In genomic region chr17:27004903-27005485, GRCm38 (mm10) we compare ENCODE assay signal across 18 mouse cellular contexts. TPM values are rescaled to one million over a fixed set of nuclear protein-coding genes. Genes with fewer than 3 reads are reported as not detected.
DNase-seq lines count a peak whose midpoint lies in the region; ATAC-seq and TF ChIP-seq lines count a peak whose summit lies in the region.
"Had no signal": no experiment of that assay in that cellular context is flagged by ENCODE, and none has a peak within 500 bp of the region (broad histone marks: within the 10 kb centered on the region; RNA-seq: fewer than 3 reads in every experiment).

No protein-coding gene starts in this region.

- 0 out of 2 replicates have a peak overlapping the region, but pooled peaks have one; percentile 9 for H3K4me2 ChIP-seq in heart, embryonic 11.5 days
- no peak overlapping the region for H3K4me2 ChIP-seq in lung, embryonic 14.5 days
- H3K4me2 ChIP-seq in lung, postnatal 0 days (replicated peaks; ENCODE audit: low read depth, low read length) = no peak overlapping the region
- H3K4me2 ChIP-seq: embryonic facial prominence, embryonic 15.5 days; liver, embryonic 11.5 days; midbrain, embryonic 12.5 days; neural tube, embryonic 12.5 days had no signal

- no peak for TF ChIP-seq RAD21 in MEL (IDR thresholded peaks at IDR 0.05; ENCODE audit: low read depth, low read length)

- no peaks in the 10 kb centered on the region for H3K4me1 ChIP-seq in heart, embryonic 11.5 days (ENCODE audit: control insufficient read depth, insufficient read depth, low read length)
- no peaks in the 10 kb centered on the region for H3K4me1 ChIP-seq in lung, embryonic 14.5 days (ENCODE audit: insufficient read depth)
- no peaks in the 10 kb centered on the region for H3K4me1 ChIP-seq in lung, postnatal 0 days (ENCODE audit: insufficient read depth, low read depth, low read length)
- peaks cover 0 to 8% of the 10 kb centered on the region in 2 experiments; a peak in 2 of 4 replicates for H3K4me1 ChIP-seq in MEL (ENCODE audit: control insufficient read depth in 1 of 2, insufficient read depth in 2 of 2, low read length in 2 of 2)
- H3K4me1 ChIP-seq: embryonic facial prominence, embryonic 15.5 days; midbrain, embryonic 12.5 days; neural tube, embryonic 12.5 days had no signal

- H3K9ac ChIP-seq in heart, embryonic 11.5 days (ENCODE audit: low read depth, low read length) = no peak overlapping the region
- H3K9ac ChIP-seq in lung, embryonic 14.5 days = no peak overlapping the region
- H3K9ac ChIP-seq in lung, postnatal 0 days (replicated peaks; ENCODE audit: low read depth) = no peak overlapping the region
- H3K9ac ChIP-seq in MEL (ENCODE audit: control insufficient read depth, low read depth, low read length, poor library complexity, severe bottlenecking) = peak overlapping the region; percentile 57; the same call in 1 of the 2 replicates
- H3K9ac ChIP-seq: embryonic facial prominence, embryonic 15.5 days; midbrain, embryonic 12.5 days; neural tube, embryonic 12.5 days had no signal

- H3K36me3 ChIP-seq in heart, embryonic 11.5 days (ENCODE audit: control insufficient read depth, insufficient read depth, low read length) = no peaks in the 10 kb centered on the region
- no peaks in the 10 kb centered on the region for H3K36me3 ChIP-seq in lung, embryonic 14.5 days (ENCODE audit: insufficient read depth)
- H3K36me3 ChIP-seq in lung, postnatal 0 days (ENCODE audit: insufficient read depth, low read length) = no peaks in the 10 kb centered on the region
- H3K36me3 ChIP-seq in MEL (ENCODE audit: control insufficient read depth in 1 of 2, insufficient read depth in 2 of 2, low read length in 2 of 2) = peaks cover 0 to 7% of the 10 kb centered on the region in 2 experiments; a peak in 2 of 4 replicates
- no peaks in the 10 kb centered on the region for H3K36me3 ChIP-seq in macrophage (ENCODE audit: inconsistent target)
- H3K36me3 ChIP-seq: embryonic facial prominence, embryonic 15.5 days; midbrain, embryonic 12.5 days had no signal

- H3K79me2 ChIP-seq in MEL (ENCODE audit: control insufficient read depth, insufficient read depth, low read length, poor library complexity) (no peaks in the 10 kb centered on the region), macrophage (ENCODE audit: inconsistent target) (no peaks in the 10 kb centered on the region)

- DNase-seq in heart, postnatal 4 days = no peak
- DNase-seq in lung, embryonic 14.5 days = peak; percentile 20
- no peak for DNase-seq in lung, postnatal 0 days (ENCODE audit: low spot score)
- DNase-seq in MEL (ENCODE audit: low read depth, low spot score) = no peak
- DNase-seq in frontal cortex, postnatal 25 days (ENCODE audit: low spot score in 2 of 2) = no peak
- DNase-seq in gastrocnemius, postnatal 14 days = no peak
- DNase-seq: cerebellum, adult 11 months; right cerebral cortex, adult 18-20 months had no signal

- no peak overlapping the region for H3K4me3 ChIP-seq in heart, embryonic 11.5 days (ENCODE audit: low read depth, low read length)
- H3K4me3 ChIP-seq in lung, embryonic 14.5 days (ENCODE audit: low read depth, low read length) = no peak overlapping the region
- no peak overlapping the region for H3K4me3 ChIP-seq in lung, postnatal 0 days (ENCODE audit: low read depth, low read length)
- H3K4me3 ChIP-seq in MEL (ENCODE audit: control insufficient read depth in 1 of 2, insufficient read depth in 1 of 2, low read depth in 2 of 2, low read length in 2 of 2) (no peak overlapping the region; a peak in 1 of 4 replicates), macrophage (ENCODE audit: inconsistent target) (no peak overlapping the region)
- H3K4me3 ChIP-seq: embryonic facial prominence, embryonic 15.5 days; gastrocnemius, adult 2 months; midbrain, embryonic 12.5 days; neural tube, embryonic 12.5 days had no signal

- no peak for ATAC-seq in heart, embryonic 11.5 days (replicated peaks; ENCODE audit: insufficient number of reproducible peaks, low FRiP score, low TSS enrichment)
- no peak for ATAC-seq in lung, embryonic 14.5 days (ENCODE audit: insufficient read depth)
- ATAC-seq in lung, postnatal 0 days = no peak
- ATAC-seq: activated CD4-positive, CD25-positive, alpha-beta regulatory T cell, adult 4 months; hindbrain, embryonic 16.5 days; intestine, postnatal 0 days had no signal

- no peak for TF ChIP-seq POLR2A in MEL (IDR thresholded peaks at IDR 0.05; ENCODE audit: control insufficient read depth in 1 of 2, insufficient read depth in 1 of 2, low read depth in 1 of 2, low read length in 2 of 2, poor library complexity in 1 of 2)

- TF ChIP-seq EP300 in lung, postnatal 0 days (IDR thresholded peaks at IDR 0.05) = no peak
- no peak for TF ChIP-seq EP300 in MEL (IDR thresholded peaks at IDR 0.05; ENCODE audit: low read depth in 1 of 2, low read length in 2 of 2)

- intact Hi-C loops in gastrocnemius, postnatal 14 days (cut with DNase I; ENCODE audit: low total_unique reads) = no loop called here

- no peak overlapping the region for H3K27ac ChIP-seq in heart, embryonic 11.5 days (ENCODE audit: low read depth, low read length)
- no peak overlapping the region for H3K27ac ChIP-seq in lung, embryonic 14.5 days (ENCODE audit: low read depth)
- no peak overlapping the region for H3K27ac ChIP-seq in lung, postnatal 0 days (ENCODE audit: low read length)
- H3K27ac ChIP-seq in MEL (ENCODE audit: control insufficient read depth, low read depth, low read length) = no peak overlapping the region; the same call in 1 of the 2 replicates
- H3K27ac ChIP-seq in macrophage = peak overlapping the region; percentile 49
- H3K27ac ChIP-seq: embryonic facial prominence, embryonic 15.5 days; gastrocnemius, adult 2 months; midbrain, embryonic 12.5 days; neural tube, embryonic 12.5 days had no signal

- H3K27me3 ChIP-seq in heart, embryonic 11.5 days (ENCODE audit: control insufficient read depth, insufficient read depth, low read length) = no peaks in the 10 kb centered on the region
- H3K27me3 ChIP-seq in lung, embryonic 14.5 days (ENCODE audit: insufficient read depth, low read length) = no peaks in the 10 kb centered on the region
- H3K27me3 ChIP-seq in lung, postnatal 0 days (replicated peaks; ENCODE audit: insufficient read depth, low read length) = no peaks in the 10 kb centered on the region
- H3K27me3 ChIP-seq in MEL (ENCODE audit: control insufficient read depth in 1 of 2, insufficient read depth in 2 of 2, low read length in 2 of 2) = no peaks in the 10 kb centered on the region
- H3K27me3 ChIP-seq: embryonic facial prominence, embryonic 15.5 days; midbrain, embryonic 12.5 days; neural tube, embryonic 12.5 days had no signal

- WGBS in heart, embryonic 11.5 days (ENCODE audit: insufficient replicate concordance) = 21% methylated on average over 19 of the region's 19 CpGs
- 27% methylated on average over 19 of the region's 19 CpGs for WGBS in lung, embryonic 14.5 days
- WGBS in lung, postnatal 0 days = 37% methylated on average over 19 of the region's 19 CpGs
- WGBS in macrophage (ENCODE audit: missing documents) = 93% methylated on average over 19 of the region's 19 CpGs

- no peak for TF ChIP-seq CTCF in lung, embryonic 14.5 days (IDR thresholded peaks at IDR 0.05; ENCODE audit: low read depth)
- TF ChIP-seq CTCF in lung, postnatal 0 days (IDR thresholded peaks at IDR 0.05) = no peak
- no peak for TF ChIP-seq CTCF in MEL (IDR thresholded peaks at IDR 0.05 in 2 of 3, conservative IDR thresholded peaks at IDR 0.05 in 1 of 3; ENCODE audit: control insufficient read depth in 1 of 3, insufficient read depth in 1 of 3, low read depth in 2 of 3, low read length in 3 of 3, poor library complexity in 1 of 3, severe bottlenecking in 1 of 3)

- no peaks in the 10 kb centered on the region for H3K9me3 ChIP-seq in heart, embryonic 11.5 days (replicated peaks; ENCODE audit: control insufficient read depth, low read length)
- no peaks in the 10 kb centered on the region for H3K9me3 ChIP-seq in lung, embryonic 14.5 days (ENCODE audit: low read depth, low read length)
- no peaks in the 10 kb centered on the region for H3K9me3 ChIP-seq in lung, postnatal 0 days (ENCODE audit: low read length)
- no peaks in the 10 kb centered on the region for H3K9me3 ChIP-seq in MEL (replicated peaks; ENCODE audit: insufficient read depth, low read length)
- H3K9me3 ChIP-seq: embryonic facial prominence, embryonic 15.5 days; midbrain, embryonic 12.5 days; neural tube, embryonic 12.5 days had no signal

RNA-seq across cellular contexts. Expression of gene Bak1, which starts 23.8 kb away (rescaled TPM):
- polyA plus RNA-seq in heart, embryonic 11.5 days (2014; fragmentation: Nextera tagmentation; extraction: Ambion mirVana) = 11.0 and 11.4 TPM in 2 replicates
- total RNA-seq in heart, postnatal 4 days (2021) = 10 to 100 TPM; 46.8 to 52.4 TPM
- 12.0 and 13.8 TPM in 2 replicates for polyA plus RNA-seq in lung, embryonic 14.5 days (2014; fragmentation: Nextera tagmentation; extraction: Ambion mirVana)
- polyA plus RNA-seq in lung, postnatal 0 days (2015; fragmentation: Nextera tagmentation; extraction: Ambion mirVana) = 3.8 and 4.0 TPM in 2 replicates
- 66.8 and 75.4 TPM in 2 replicates for total RNA-seq in MEL (2012; rRNA removed)
- 100 to 1,000 TPM in 1 of 2 experiments, not detected in 1; 150 TPM for polyA plus RNA-seq in MEL (2012; ENCODE audit: insufficient read depth in 1 of 2, insufficient read length in 2 of 2, low read depth in 1 of 2, low replicate concordance in 2 of 2, missing spikeins in 1 of 2)
- total RNA-seq in macrophage (2018; cell fraction: chromatin; rRNA removed) = 10 to 100 TPM in 20 of 26 experiments, 1 to 10 TPM in 6; 1.1 to 35.9 (median 16.7) TPM
- total RNA-seq in macrophage (2018; cell fraction: cytosol; rRNA removed) = 100 to 1,000 TPM in 22 of 26 experiments, 10 to 100 TPM in 4; 84.9 to 227 (median 142) TPM
- 10 to 100 TPM in 25 of 26 experiments, 1 to 10 TPM in 1; 8.4 to 90.5 (median 37.8) TPM for total RNA-seq in macrophage (2018; cell fraction: nucleus; rRNA removed)
- polyA plus RNA-seq in macrophage (2018) = 89.6 to 180 TPM (median 127 TPM) in 3 replicates
- total RNA-seq in gastrocnemius, postnatal 14 days (2021) = 10 to 100 TPM; 24.7 to 27.9 TPM

RNA-seq across cellular contexts. Expression of gene Zbtb9, which starts 32.0 kb away (rescaled TPM):
- 6.8 and 7.9 TPM in 2 replicates for polyA plus RNA-seq in heart, embryonic 11.5 days (2014; fragmentation: Nextera tagmentation; extraction: Ambion mirVana)
- 1 to 10 TPM; 3.9 to 5.5 TPM for total RNA-seq in heart, postnatal 4 days (2021)
- 13.3 TPM in 2 replicates for polyA plus RNA-seq in lung, embryonic 14.5 days (2014; fragmentation: Nextera tagmentation; extraction: Ambion mirVana)
- 9.3 and 9.9 TPM in 2 replicates for polyA plus RNA-seq in lung, postnatal 0 days (2015; fragmentation: Nextera tagmentation; extraction: Ambion mirVana)
- total RNA-seq in MEL (2012; rRNA removed) = 10.9 and 13.4 TPM in 2 replicates
- polyA plus RNA-seq in MEL (2012; ENCODE audit: insufficient read depth in 1 of 2, insufficient read length in 2 of 2, low read depth in 1 of 2, low replicate concordance in 2 of 2, missing spikeins in 1 of 2) (10 to 100 TPM in 1 of 2 experiments, not detected in 1; 10.7 TPM), macrophage (2018) (9.0 to 9.9 TPM (median 9.3 TPM) in 3 replicates)
- total RNA-seq in macrophage (2018; cell fraction: chromatin; rRNA removed) = 10 to 100 TPM in 12 of 26 experiments, 1 to 10 TPM in 14; 1.9 to 23.0 (median 8.2) TPM
- 10 to 100 TPM in 15 of 26 experiments, 1 to 10 TPM in 11; 5.7 to 13.3 (median 10.6) TPM for total RNA-seq in macrophage (2018; cell fraction: cytosol; rRNA removed)
- 10 to 100 TPM in 11 of 26 experiments, 1 to 10 TPM in 15; 3.9 to 27.3 (median 8.4) TPM for total RNA-seq in macrophage (2018; cell fraction: nucleus; rRNA removed)
- total RNA-seq in gastrocnemius, postnatal 14 days (2021) = 1 to 10 TPM; 1.6 to 2.6 TPM

RNA-seq across cellular contexts. Expression of gene Itpr3, which starts 52.1 kb away (rescaled TPM):
- polyA plus RNA-seq in heart, embryonic 11.5 days (2014; fragmentation: Nextera tagmentation; extraction: Ambion mirVana) = 2.1 and 2.2 TPM in 2 replicates
- total RNA-seq in heart, postnatal 4 days (2021) = 1 to 10 TPM; 7.5 to 8.2 TPM
- polyA plus RNA-seq in lung, embryonic 14.5 days (2014; fragmentation: Nextera tagmentation; extraction: Ambion mirVana) = 5.1 and 5.8 TPM in 2 replicates
- polyA plus RNA-seq in lung, postnatal 0 days (2015; fragmentation: Nextera tagmentation; extraction: Ambion mirVana) = 3.6 and 3.9 TPM in 2 replicates
- 7.3 and 9.7 TPM in 2 replicates for total RNA-seq in MEL (2012; rRNA removed)
- polyA plus RNA-seq in MEL (2012; ENCODE audit: insufficient read depth in 1 of 2, insufficient read length in 2 of 2, low read depth in 1 of 2, low replicate concordance in 2 of 2, missing spikeins in 1 of 2) (10 to 100 TPM in 1 of 2 experiments, not detected in 1; 11.4 TPM), macrophage (2018) (2.1 to 11.2 TPM (median 2.1 TPM) in 3 replicates)
- 10 to 100 TPM in 19 of 26 experiments, 1 to 10 TPM in 7; 3.2 to 21.0 (median 13.3) TPM for total RNA-seq in macrophage (2018; cell fraction: chromatin; rRNA removed)
- total RNA-seq in macrophage (2018; cell fraction: cytosol; rRNA removed) = 1 to 10 TPM; 2.2 to 5.5 (median 3.8) TPM
- 10 to 100 TPM in 4 of 26 experiments, 1 to 10 TPM in 22; 2.8 to 28.3 (median 7.5) TPM for total RNA-seq in macrophage (2018; cell fraction: nucleus; rRNA removed)
- total RNA-seq in gastrocnemius, postnatal 14 days (2021) = 1 to 10 TPM; 4.2 to 5.7 TPM
